Mouse (Mus musculus): ENCODE data around the gene Eya3.
"Not testable (repeated sequence)": the region's sequence is repeated elsewhere in the genome, so short reads cannot be mapped to it uniquely, and the experiment has no call there.

Gene Eya3

GRCm38 (mm10) chr4:132638461-132639190 is at the start of gene Eya3:
TSS of gene Eya3 (plus strand) at chr4:132638987.
- peak; percentile 95 for DNase-seq

- DNase-seq: no peak
These were observed 48.1 kb upstream of the Eya3 start for GRCm38 (mm10) chr4:132590642-132591041.

GRCm38 (mm10) chr4:132592958-132593357 is 45.8 kb upstream of the Eya3 start:
- no peak for DNase-seq

- no peak for DNase-seq
These were observed 44.6 kb upstream of the Eya3 start for GRCm38 (mm10) chr4:132594191-132594590.

- DNase-seq: no peak
These were observed 39.9 kb upstream of the Eya3 start for GRCm38 (mm10) chr4:132598861-132599260.

- no peak for DNase-seq
These were observed 39.0 kb upstream of the Eya3 start for GRCm38 (mm10) chr4:132599764-132600163.

- DNase-seq: no peak
These were observed 38.3 kb upstream of the Eya3 start for GRCm38 (mm10) chr4:132600465-132600864.

- not testable (repeated sequence) for DNase-seq
These were observed 37.5 kb upstream of the Eya3 start for GRCm38 (mm10) chr4:132601242-132601641.

- no peak for DNase-seq
These were observed 35.3 kb upstream of the Eya3 start for GRCm38 (mm10) chr4:132603468-132603867.

- no peak for DNase-seq
These were observed 33.0 kb upstream of the Eya3 start for GRCm38 (mm10) chr4:132605816-132606215.

- DNase-seq: no peak
These were observed 30.6 kb upstream of the Eya3 start for GRCm38 (mm10) chr4:132608147-132608546.

GRCm38 (mm10) chr4:132610301-132610984 is 28.3 kb upstream of the Eya3 start:
- DNase-seq: no peak

- DNase-seq: no peak
These were observed 27.5 kb upstream of the Eya3 start for GRCm38 (mm10) chr4:132611320-132611719.

GRCm38 (mm10) chr4:132617873-132618272 is 20.9 kb upstream of the Eya3 start:
- DNase-seq: no peak

- DNase-seq: peak; percentile 36
These were observed 19.9 kb upstream of the Eya3 start for GRCm38 (mm10) chr4:132618850-132619375.

- no peak for DNase-seq
These were observed 18.7 kb upstream of the Eya3 start for GRCm38 (mm10) chr4:132620134-132620533.

- DNase-seq: no peak
These were observed 17.3 kb upstream of the Eya3 start for GRCm38 (mm10) chr4:132621287-132622068.

- DNase-seq: no peak
These were observed 14.6 kb upstream of the Eya3 start for GRCm38 (mm10) chr4:132624034-132624657.

- DNase-seq: no peak
These were observed 10.0 kb upstream of the Eya3 start for GRCm38 (mm10) chr4:132628830-132629229.

- DNase-seq: no peak
These were observed 2.8 kb upstream of the Eya3 start for GRCm38 (mm10) chr4:132635971-132636370.

GRCm38 (mm10) chr4:132636554-132636953 is 2.2 kb upstream of the Eya3 start:
- no peak for DNase-seq

- DNase-seq: no peak
These were observed 465 bp downstream of the Eya3 start for GRCm38 (mm10) chr4:132639191-132639713.

GRCm38 (mm10) chr4:132647439-132647838 is 8.7 kb downstream of the Eya3 start:
- no peak for DNase-seq
